Comparison of ENCODE assay signal across 30 mouse cellular contexts in genomic region chr11:121601422-121601821, GRCm38 (mm10).
DNase-seq lines count a peak whose midpoint lies in the region; ATAC-seq and TF ChIP-seq lines count a peak whose summit lies in the region.
"Had no signal": no experiment of that assay in that cellular context is flagged by ENCODE, and none has a peak within 500 bp of the region (broad histone marks: within the 10 kb centered on the region; RNA-seq: fewer than 3 reads in every experiment).

No protein-coding gene starts in this region.

- ATAC-seq in embryonic facial prominence, embryonic 12.5 days (ENCODE audit: insufficient number of reproducible peaks, insufficient read depth, low FRiP score, low TSS enrichment) = no peak
- ATAC-seq in embryonic facial prominence, embryonic 15.5 days (ENCODE audit: insufficient number of reproducible peaks, low FRiP score, low TSS enrichment, low read depth) = no peak
- ATAC-seq in stomach, embryonic 15.5 days (ENCODE audit: insufficient read depth, low FRiP score, low read depth) = no peak
- no peak for ATAC-seq in lung, postnatal 0 days
- ATAC-seq: activated CD4-positive, CD25-positive, alpha-beta regulatory T cell, adult 4 months; CD4-positive, CD25-positive, alpha-beta regulatory T cell, adult 4 months; forebrain, postnatal 0 days; inflammation-experienced regulatory T-cells, adult 6 months; midbrain, embryonic 15.5 days had no signal

- no peak for DNase-seq in limb, embryonic 10.5 days (ENCODE audit: low spot score)
- DNase-seq in lung, postnatal 0 days (ENCODE audit: low spot score) = no peak
- no peak for DNase-seq in cerebellum, postnatal 25 days
- DNase-seq in cerebellum, postnatal 4 days (ENCODE audit: low spot score in 2 of 2) = no peak
- DNase-seq: adrenal gland, adult 2 months; cerebellum, adult 2 months; cerebellum, postnatal 14 days; forebrain, postnatal 0 days; gastrocnemius, postnatal 10 days; heart, postnatal 14 days; kidney, adult 11 months; kidney, postnatal 25 days; lung, adult 2 months; lung, postnatal 14 days; right cerebral cortex, postnatal 25 days; thymus, postnatal 14 days had no signal

- H3K27me3 ChIP-seq in embryonic facial prominence, embryonic 12.5 days = no peaks in the 10 kb centered on the region
- no peaks in the 10 kb centered on the region for H3K27me3 ChIP-seq in embryonic facial prominence, embryonic 15.5 days
- H3K27me3 ChIP-seq in limb, embryonic 10.5 days (ENCODE audit: low read depth, poor library complexity, severe bottlenecking) = no peaks in the 10 kb centered on the region
- no peaks in the 10 kb centered on the region for H3K27me3 ChIP-seq in stomach, embryonic 15.5 days (replicated peaks)
- H3K27me3 ChIP-seq in lung, postnatal 0 days (replicated peaks; ENCODE audit: insufficient read depth, low read length) = no peaks in the 10 kb centered on the region
- H3K27me3 ChIP-seq: forebrain, embryonic 12.5 days; hindbrain, embryonic 15.5 days; kidney, embryonic 15.5 days; limb, embryonic 13.5 days; midbrain, embryonic 15.5 days; neural tube, embryonic 15.5 days had no signal

- no peak for TF ChIP-seq EP300 in lung, postnatal 0 days (IDR thresholded peaks at IDR 0.05)

- peak overlapping the region; percentile 55; the same call in 1 of the 2 replicates for H3K27ac ChIP-seq in embryonic facial prominence, embryonic 12.5 days
- H3K27ac ChIP-seq in embryonic facial prominence, embryonic 15.5 days (replicated peaks) = peak overlapping the region; percentile 72
- 0 out of 2 replicates have a peak overlapping the region, but pooled peaks have one; percentile 15 for H3K27ac ChIP-seq in limb, embryonic 10.5 days
- H3K27ac ChIP-seq in stomach, embryonic 15.5 days = peak overlapping the region; percentile 65
- no peak overlapping the region for H3K27ac ChIP-seq in lung, postnatal 0 days (ENCODE audit: low read length)
- H3K27ac ChIP-seq: forebrain, embryonic 12.5 days; hindbrain, embryonic 10.5 days; hindbrain, embryonic 15.5 days; kidney, embryonic 15.5 days; liver, embryonic 14.5 days; midbrain, embryonic 15.5 days; neural tube, embryonic 15.5 days had no signal

- H3K9ac ChIP-seq in embryonic facial prominence, embryonic 12.5 days = no peak overlapping the region
- no peak overlapping the region for H3K9ac ChIP-seq in embryonic facial prominence, embryonic 15.5 days
- no peak overlapping the region for H3K9ac ChIP-seq in stomach, embryonic 15.5 days
- H3K9ac ChIP-seq in lung, postnatal 0 days (replicated peaks; ENCODE audit: low read depth) = no peak overlapping the region
- H3K9ac ChIP-seq: forebrain, embryonic 12.5 days; forebrain, postnatal 0 days; hindbrain, embryonic 15.5 days; kidney, embryonic 15.5 days; limb, embryonic 13.5 days; liver, embryonic 14.5 days; midbrain, embryonic 15.5 days; neural tube, embryonic 15.5 days had no signal

- WGBS in embryonic facial prominence, embryonic 12.5 days = 58% methylated on average over 3 of the region's 3 CpGs
- 38% methylated on average over 3 of the region's 3 CpGs for WGBS in embryonic facial prominence, embryonic 15.5 days
- WGBS in limb, embryonic 10.5 days = 77% methylated on average over 3 of the region's 3 CpGs
- 53% methylated on average over 3 of the region's 3 CpGs for WGBS in stomach, embryonic 15.5 days
- 71% methylated on average over 3 of the region's 3 CpGs for WGBS in lung, postnatal 0 days

- peaks cover 51% of the 10 kb centered on the region for H3K36me3 ChIP-seq in embryonic facial prominence, embryonic 12.5 days
- peaks cover 55% of the 10 kb centered on the region for H3K36me3 ChIP-seq in embryonic facial prominence, embryonic 15.5 days
- H3K36me3 ChIP-seq in limb, embryonic 10.5 days = peaks cover 65% of the 10 kb centered on the region
- H3K36me3 ChIP-seq in stomach, embryonic 15.5 days = 0 out of 2 replicates have a peak, but pooled peaks cover 12% of the 10 kb centered on the region
- H3K36me3 ChIP-seq in lung, postnatal 0 days (ENCODE audit: insufficient read depth, low read length) = peaks cover 9% of the 10 kb centered on the region; the same call in 1 of the 2 replicates

- H3K4me3 ChIP-seq in embryonic facial prominence, embryonic 12.5 days = no peak overlapping the region
- H3K4me3 ChIP-seq in embryonic facial prominence, embryonic 15.5 days (replicated peaks) = no peak overlapping the region
- no peak overlapping the region for H3K4me3 ChIP-seq in limb, embryonic 10.5 days
- no peak overlapping the region for H3K4me3 ChIP-seq in stomach, embryonic 15.5 days (replicated peaks)
- no peak overlapping the region for H3K4me3 ChIP-seq in lung, postnatal 0 days (ENCODE audit: low read depth, low read length)
- H3K4me3 ChIP-seq: forebrain, embryonic 12.5 days; hindbrain, embryonic 10.5 days; hindbrain, embryonic 15.5 days; kidney, embryonic 15.5 days; limb, embryonic 13.5 days; midbrain, embryonic 15.5 days; neural tube, embryonic 15.5 days had no signal

- H3K4me1 ChIP-seq in embryonic facial prominence, embryonic 12.5 days = no peaks in the 10 kb centered on the region
- H3K4me1 ChIP-seq in embryonic facial prominence, embryonic 15.5 days = 0 out of 2 replicates have a peak, but pooled peaks cover 10% of the 10 kb centered on the region
- H3K4me1 ChIP-seq in limb, embryonic 10.5 days = peaks cover 16% of the 10 kb centered on the region; the same call in 1 of the 2 replicates
- no peaks in the 10 kb centered on the region for H3K4me1 ChIP-seq in stomach, embryonic 15.5 days
- H3K4me1 ChIP-seq in lung, postnatal 0 days (ENCODE audit: insufficient read depth, low read depth, low read length) = no peaks in the 10 kb centered on the region
- H3K4me1 ChIP-seq: forebrain, embryonic 12.5 days; hindbrain, embryonic 10.5 days; hindbrain, embryonic 15.5 days; kidney, embryonic 15.5 days; midbrain, embryonic 15.5 days; neural tube, embryonic 15.5 days had no signal

- TF ChIP-seq CTCF in lung, postnatal 0 days (IDR thresholded peaks at IDR 0.05) = no peak

- no peak overlapping the region for H3K4me2 ChIP-seq in embryonic facial prominence, embryonic 12.5 days (replicated peaks)
- no peak overlapping the region for H3K4me2 ChIP-seq in embryonic facial prominence, embryonic 15.5 days (replicated peaks)
- no peak overlapping the region for H3K4me2 ChIP-seq in stomach, embryonic 15.5 days
- H3K4me2 ChIP-seq in lung, postnatal 0 days (replicated peaks; ENCODE audit: low read depth, low read length) = no peak overlapping the region
- H3K4me2 ChIP-seq: forebrain, embryonic 12.5 days; hindbrain, embryonic 15.5 days; kidney, embryonic 15.5 days; limb, embryonic 13.5 days; midbrain, embryonic 15.5 days; neural tube, embryonic 15.5 days had no signal

- H3K9me3 ChIP-seq in embryonic facial prominence, embryonic 12.5 days = no peaks in the 10 kb centered on the region
- no peaks in the 10 kb centered on the region for H3K9me3 ChIP-seq in embryonic facial prominence, embryonic 15.5 days (replicated peaks)
- H3K9me3 ChIP-seq in limb, embryonic 10.5 days (replicated peaks) = no peaks in the 10 kb centered on the region
- H3K9me3 ChIP-seq in stomach, embryonic 15.5 days = no peaks in the 10 kb centered on the region
- H3K9me3 ChIP-seq in lung, postnatal 0 days (ENCODE audit: low read length) = no peaks in the 10 kb centered on the region
- H3K9me3 ChIP-seq: forebrain, embryonic 12.5 days; hindbrain, embryonic 10.5 days; hindbrain, embryonic 15.5 days; kidney, embryonic 15.5 days; limb, embryonic 13.5 days; midbrain, embryonic 15.5 days; neural tube, embryonic 15.5 days had no signal
